Mouse (Mus musculus) erythroblast, embryonic 14.5 days (primary cell): ENCODE measurements around the gene Ak6.

Experiments used
- GATA1 ChIP-seq: IDR thresholded peaks from 2 replicates; pipeline ENCODE4 v1.6.1; 2012; ENCODE audit warnings: low read length, inconsistent platforms, mixed read lengths
- TAL1 ChIP-seq: IDR thresholded peaks from 3 replicates; pipeline ENCODE4 v1.6.1; 2012; ENCODE audit warnings: low read length, inconsistent platforms, mixed read lengths

DNA sequence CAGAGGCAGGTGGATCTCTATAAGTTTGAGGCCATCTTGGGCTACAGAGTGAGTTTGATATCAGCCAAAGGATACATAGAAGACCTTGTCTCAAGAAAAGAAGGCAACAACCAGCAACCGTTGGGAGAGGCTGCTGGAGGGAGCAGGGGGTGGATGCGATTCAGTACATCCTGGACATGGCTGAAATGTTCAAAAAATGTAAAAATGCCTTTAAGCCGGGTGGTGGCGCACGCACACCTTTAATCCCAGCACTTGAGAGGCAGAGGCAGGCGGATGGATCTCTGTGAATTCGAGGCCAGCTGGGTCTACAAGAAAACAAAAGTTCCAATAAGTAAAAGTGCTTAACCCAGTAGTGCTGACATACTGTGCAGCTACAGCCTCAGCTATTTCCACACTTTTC lies 36.7 kb downstream of the Ak6 start:
- no peak for TF ChIP-seq TAL1
- TF ChIP-seq GATA1 = no peak
